Mouse (Mus musculus) T-cell, adult 66 days (primary cell): Measurements from ENCODE around the gene Lyrm7. TPM values are rescaled to one million over a fixed set of nuclear protein-coding genes. Genes with fewer than 3 reads are reported as not detected.

Source experiments
- total RNA-seq, 2 experiments: library from RNA; stranded (reverse); gene quantifications; 3 replicates in 1 of 2; 4 replicates in 1 of 2; pipeline ENCODE4 v1.2.4; 2023

The Lyrm7 gene
- 10 to 100 TPM in 1 of 2 experiments, 1 to 10 TPM in 1; 8.2 to 13.1 TPM for total RNA-seq

DNA sequence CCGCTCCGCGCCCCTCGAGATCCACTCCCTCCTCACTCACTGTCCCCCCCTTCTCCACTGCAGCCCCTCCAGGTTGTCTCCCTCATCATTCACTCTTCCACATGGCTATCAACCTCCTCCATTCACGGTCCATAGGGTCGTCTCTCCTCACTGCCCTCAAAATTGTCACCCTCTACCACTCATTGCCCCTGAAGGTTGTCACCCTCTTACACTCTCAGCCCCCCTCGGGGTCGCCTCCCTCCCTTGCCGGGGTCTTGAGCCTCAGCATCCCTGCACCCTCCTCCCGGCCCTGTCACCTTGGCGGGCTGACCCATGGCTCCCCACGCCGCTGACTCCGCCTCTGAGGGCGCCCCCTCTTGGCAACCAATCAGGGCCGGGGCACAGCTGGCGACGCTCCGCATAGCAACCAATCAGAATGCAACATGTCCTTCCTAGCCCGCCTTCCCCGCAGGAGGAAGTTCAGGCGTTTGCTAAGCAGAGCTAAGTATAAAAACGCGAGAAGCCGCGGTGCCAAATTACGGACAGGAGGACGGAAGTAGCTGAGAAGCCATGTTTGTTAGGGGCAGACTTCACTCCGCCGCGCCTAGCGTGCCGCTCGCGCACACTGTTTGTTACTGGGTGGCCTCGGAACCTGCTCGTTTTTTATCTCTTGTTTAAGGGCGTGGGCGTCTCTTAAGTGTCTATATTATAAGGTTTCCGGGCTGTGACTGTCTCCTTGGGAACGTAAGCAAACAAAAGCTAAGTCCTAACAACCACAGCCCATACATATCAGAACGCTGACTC lies at the start of gene Lyrm7:
TSS of gene Lyrm7 (minus strand) at position 661 of the 783 bp plus-strand sequence.

DNA sequence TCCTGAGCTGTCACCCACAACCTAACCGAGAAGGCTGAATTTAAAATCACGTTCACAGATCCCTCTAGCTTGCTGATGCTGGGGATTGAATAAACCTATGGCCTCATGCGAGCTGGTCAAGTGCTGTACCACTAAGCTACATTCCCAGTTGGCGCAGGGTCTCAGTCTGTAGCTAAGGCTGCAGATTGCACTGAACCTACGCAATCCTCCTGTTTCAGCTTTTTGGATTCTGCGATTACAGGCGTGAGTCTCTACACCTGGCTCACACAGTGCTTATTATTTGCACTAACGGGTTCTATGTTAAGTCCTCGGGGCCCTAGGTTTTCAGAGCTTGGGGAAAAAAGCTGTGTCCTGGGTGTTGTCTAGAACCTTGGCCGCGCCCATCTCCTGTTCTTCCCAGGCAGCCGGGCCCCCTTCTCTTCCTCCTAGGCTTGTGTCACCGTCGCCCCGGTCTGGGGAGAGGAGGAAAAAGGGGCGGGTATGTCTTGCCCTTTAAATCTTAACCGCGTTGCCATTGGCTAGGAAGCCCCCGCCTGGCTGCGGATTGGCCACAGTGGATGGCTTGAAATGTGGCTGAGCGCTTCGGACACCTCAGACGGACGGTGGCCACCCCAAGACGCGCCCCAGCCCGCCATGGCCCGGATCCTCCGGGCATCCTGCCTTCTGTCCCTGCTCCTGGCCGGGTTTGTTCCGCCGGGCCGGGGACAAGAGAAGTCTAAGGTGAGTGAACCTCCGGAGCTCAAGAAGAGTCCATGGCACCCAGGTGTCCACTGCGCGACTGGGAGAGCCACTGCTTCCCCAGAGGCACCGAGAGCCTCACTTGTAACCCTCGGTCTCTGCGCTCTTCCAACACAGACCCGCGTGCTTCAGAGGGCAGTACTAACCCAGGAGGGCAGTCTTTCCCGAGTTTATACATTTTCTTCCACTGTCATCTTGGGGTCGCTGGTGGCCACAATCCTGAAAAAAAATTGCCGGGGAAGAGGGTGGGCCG lies 41.9 kb upstream of the Lyrm7 start, which contains the start of gene Gpx3:
TSS of gene Gpx3 (plus strand) at position 121 of the 991 bp plus-strand sequence.

DNA sequence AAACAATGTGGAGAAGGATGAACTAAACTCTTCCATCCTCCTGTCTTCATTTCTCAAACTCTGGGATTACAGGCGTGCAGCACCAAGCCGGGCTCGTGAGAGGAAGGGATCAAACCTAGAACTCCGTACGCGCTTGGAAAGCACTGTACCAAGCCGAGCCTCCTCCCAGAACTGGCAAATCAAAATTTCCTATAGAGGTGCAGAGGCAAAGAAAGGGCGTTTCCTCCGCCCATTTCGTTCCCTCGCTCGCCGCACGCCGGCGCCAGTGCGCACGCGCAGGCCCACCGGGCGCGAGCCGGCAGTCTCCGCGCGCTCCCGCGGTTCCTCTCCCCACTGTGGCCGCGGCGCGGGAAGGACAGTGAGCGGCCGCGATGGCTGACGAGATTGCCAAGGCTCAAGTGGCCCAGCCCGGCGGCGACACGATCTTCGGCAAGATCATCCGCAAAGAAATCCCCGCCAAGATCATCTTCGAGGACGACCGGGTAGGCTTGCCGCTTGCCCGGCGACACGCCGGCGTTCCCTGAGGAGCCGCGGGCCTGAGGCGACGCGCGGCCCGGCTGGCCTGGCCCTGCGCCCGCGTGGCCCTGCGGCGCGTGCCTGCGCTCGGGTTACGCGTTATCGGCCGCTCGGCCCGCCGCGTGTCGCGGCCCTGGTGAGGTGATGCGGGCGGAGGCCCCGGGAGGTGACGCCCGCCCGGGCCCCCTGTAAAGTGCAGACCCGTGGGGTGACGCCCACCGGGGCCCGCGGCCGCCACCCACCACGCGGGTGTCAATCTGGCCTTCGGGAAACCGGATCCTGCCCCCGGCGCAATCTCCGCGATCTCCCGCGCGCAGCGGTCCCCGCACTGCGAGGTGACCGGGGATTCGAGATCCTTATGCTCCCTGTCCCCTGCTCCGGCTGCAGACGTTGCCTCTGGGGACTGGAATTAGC lies 5.7 kb upstream of the Lyrm7 start, which contains the start of gene Hint1:
TSS of gene Hint1 (plus strand) at position 265 of the 930 bp plus-strand sequence.

DNA sequence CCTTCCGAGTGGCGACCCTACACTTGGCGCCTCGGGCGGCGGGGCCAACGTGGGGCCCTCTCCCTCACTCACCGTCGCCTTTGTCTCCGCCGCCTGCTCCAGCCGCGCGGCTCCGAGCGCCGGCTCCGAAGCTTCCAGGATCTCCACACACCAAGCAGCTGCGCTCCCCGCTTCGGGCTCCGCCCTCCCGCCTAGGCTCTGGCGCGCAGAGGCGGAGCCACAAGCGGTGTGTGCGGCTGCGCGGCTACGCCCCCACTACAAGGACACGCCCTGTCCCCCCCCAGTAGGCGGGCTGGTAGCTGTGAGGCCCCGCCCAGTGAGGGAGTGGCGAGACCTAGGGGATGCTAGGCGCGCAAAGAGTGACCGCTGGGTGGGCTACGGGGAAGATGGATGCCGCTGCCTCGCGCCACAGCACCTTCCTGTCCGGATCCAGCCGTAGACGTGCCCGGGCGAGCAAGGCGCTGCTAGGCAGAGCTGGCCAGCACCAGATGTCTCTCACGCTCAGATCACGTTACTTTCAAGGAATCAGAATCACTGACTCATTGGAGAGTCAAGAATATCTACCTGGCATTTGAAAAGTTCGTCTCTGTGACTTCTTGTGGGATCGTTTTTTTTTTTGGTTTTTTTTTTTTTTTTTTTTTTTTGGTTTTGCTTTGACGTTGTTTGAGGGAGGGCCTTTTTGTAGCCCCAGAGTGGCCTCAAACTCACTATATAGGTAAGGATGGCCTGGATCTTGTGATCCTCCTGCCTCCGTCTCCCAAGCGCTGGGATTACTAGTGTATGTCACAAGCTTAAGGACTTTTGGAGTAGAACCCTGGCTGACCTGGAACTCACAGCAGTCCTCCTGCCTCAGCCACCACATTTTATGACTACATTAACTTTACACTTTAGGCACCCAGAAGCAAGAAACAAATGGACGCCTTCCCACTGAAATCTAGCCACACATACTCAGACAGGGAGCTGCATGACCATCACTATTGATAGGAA lies 72.9 kb downstream of the Lyrm7 start, which contains the start of gene Cdc42se2:
TSS of gene Cdc42se2 (minus strand) at position 188 of the 987 bp plus-strand sequence.

Other genes starting within 250 kb of the Lyrm7 start
- 100 to 1,000 TPM; 149 to 156 TPM for gene Cdc42se2, start 73.2 kb downstream of the Lyrm7 start, total RNA-seq
- gene Hint1, start 5.5 kb upstream of the Lyrm7 start, total RNA-seq, result 100 to 1,000 TPM; 115 to 148 TPM
- not detected for gene Gpx3, start 41.5 kb upstream of the Lyrm7 start, total RNA-seq
- 100 to 1,000 TPM; 169 to 173 TPM for gene Tnip1, start 102.0 kb upstream of the Lyrm7 start, total RNA-seq
- 100 to 1,000 TPM; 448 to 457 TPM for gene Anxa6, start 172.5 kb upstream of the Lyrm7 start, total RNA-seq
- 10 to 100 TPM; 38.7 to 41.7 TPM for gene Ccdc69, start 217.2 kb upstream of the Lyrm7 start, total RNA-seq
- 10 to 100 TPM; 65.3 to 72.2 TPM for gene Gm2a, start 237.2 kb upstream of the Lyrm7 start, total RNA-seq